Mouse (Mus musculus) midbrain, postnatal 0 days (tissue): Measurements from ENCODE around the gene Pi16. TPM values are rescaled to one million over a fixed set of nuclear protein-coding genes. Genes with fewer than 3 reads are reported as not detected.

ENCODE experiments used
- ATAC-seq: fragments of 200-750 bp; cut with Nextera tagmentation; 2 replicates; pipeline ENCODE4 v1.8.0; 2017; ENCODE audit warnings: moderate number of reproducible peaks, mild to moderate bottlenecking, moderate TSS enrichment, moderate library complexity; ENCODE audit not compliant: low FRiP score
- DNase-seq: peaks from one replicate; pipeline ENCODE4 v3.0.0-alpha.2; 2015; ENCODE audit warnings: low spot score
- H3K27ac ChIP-seq: fragments of 300-500 bp; sonication (generic); 2 replicates; pipeline ENCODE4 v1.5.1; 2014; ENCODE audit warnings: low read depth, mild to moderate bottlenecking, low read length, mixed read lengths
- H3K27me3 ChIP-seq: fragments of 300-500 bp; sonication (generic); 2 replicates; pipeline ENCODE4 v1.6.1; 2014; ENCODE audit warnings: low read length, control low read depth, mixed read lengths; ENCODE audit not compliant: insufficient read depth
- H3K36me3 ChIP-seq: fragments of 300-500 bp; sonication (generic); 2 replicates; pipeline ENCODE4 v1.6.1; 2014; ENCODE audit warnings: low read length, control low read depth, mixed read lengths; ENCODE audit not compliant: insufficient read depth
- H3K4me1 ChIP-seq: fragments of 300-500 bp; sonication (generic); 2 replicates; pipeline ENCODE4 v1.6.1; 2014; ENCODE audit warnings: mild to moderate bottlenecking, control low read depth, antibody characterized with exemption, low read length, mixed read lengths; ENCODE audit not compliant: insufficient read depth
- H3K4me2 ChIP-seq: fragments of 300-500 bp; sonication (generic); 2 replicates; pipeline ENCODE4 v1.6.1; 2014; ENCODE audit warnings: low read depth, mild to moderate bottlenecking, low read length, mixed read lengths; ENCODE audit not compliant: poor library complexity, severe bottlenecking
- H3K4me3 ChIP-seq: fragments of 300-500 bp; sonication (generic); 2 replicates; pipeline ENCODE4 v1.5.1; 2014; ENCODE audit warnings: low read depth, mild to moderate bottlenecking, low read length, moderate library complexity
- H3K9ac ChIP-seq: fragments of 300-500 bp; sonication (generic); replicated peaks from 2 replicates; pipeline ENCODE4 v1.6.1; 2014; ENCODE audit warnings: mild to moderate bottlenecking, low read length, moderate library complexity, mixed read lengths; ENCODE audit not compliant: poor library complexity, severe bottlenecking
- H3K9me3 ChIP-seq: fragments of 300-500 bp; sonication (generic); 2 replicates; pipeline ENCODE4 v1.6.1; 2016; ENCODE audit warnings: low read length, control low read depth
- CTCF ChIP-seq: IDR thresholded peaks from 2 replicates; pipeline ENCODE4 v1.5.1; 2016; ENCODE audit warnings: antibody characterized with exemption, mild to moderate bottlenecking
- WGBS: fragments of 180-500 bp; shearing (Covaris S2); extraction: QIAGEN DNeasy Blood & Tissue Kit; methylation state at CpG from one replicate; pipeline ENCODE4 v1.1.7; 2014; 5-methylcytosine and 5-hydroxymethylcytosine counted together
- polyA plus RNA-seq: library from polyadenylated mRNA; unstranded; fragments of >200 nt; fragmentation: Nextera tagmentation; extraction: Ambion mirVana; gene quantifications from 2 replicates; pipeline ENCODE4 v1.2.1, GENCODE M21; 2015
- total RNA-seq: library from RNA; depleted of rRNA; stranded (reverse); fragments of >200 nt; gene quantifications from 2 replicates; pipeline ENCODE4 v1.2.3, GENCODE M21; 2014

Pi16 gene
- total and polyA plus RNA-seq, 2 experiments from 2014 or later, result 3.3 to 4.6 TPM

GRCm38 (mm10) chr17:29292996-29293395 lies 24.5 kb upstream of the Pi16 start:
- ATAC-seq, result no peak
- H3K27me3 ChIP-seq, result no peaks in the 10 kb centered on the region
- H3K4me3 ChIP-seq, result no peak overlapping the region
- peaks cover 32% of the 10 kb centered on the region for H3K36me3 ChIP-seq
- H3K27ac ChIP-seq, result no peak overlapping the region
- H3K4me1 ChIP-seq, result no peaks in the 10 kb centered on the region
- no peak overlapping the region for H3K9ac ChIP-seq
- 95% methylated on average over 3 of the region's 3 CpGs for WGBS
- H3K9me3 ChIP-seq, result no peaks in the 10 kb centered on the region
- TF ChIP-seq CTCF, result no peak
- DNase-seq, result no peak
- H3K4me2 ChIP-seq, result no peak overlapping the region

DNA sequence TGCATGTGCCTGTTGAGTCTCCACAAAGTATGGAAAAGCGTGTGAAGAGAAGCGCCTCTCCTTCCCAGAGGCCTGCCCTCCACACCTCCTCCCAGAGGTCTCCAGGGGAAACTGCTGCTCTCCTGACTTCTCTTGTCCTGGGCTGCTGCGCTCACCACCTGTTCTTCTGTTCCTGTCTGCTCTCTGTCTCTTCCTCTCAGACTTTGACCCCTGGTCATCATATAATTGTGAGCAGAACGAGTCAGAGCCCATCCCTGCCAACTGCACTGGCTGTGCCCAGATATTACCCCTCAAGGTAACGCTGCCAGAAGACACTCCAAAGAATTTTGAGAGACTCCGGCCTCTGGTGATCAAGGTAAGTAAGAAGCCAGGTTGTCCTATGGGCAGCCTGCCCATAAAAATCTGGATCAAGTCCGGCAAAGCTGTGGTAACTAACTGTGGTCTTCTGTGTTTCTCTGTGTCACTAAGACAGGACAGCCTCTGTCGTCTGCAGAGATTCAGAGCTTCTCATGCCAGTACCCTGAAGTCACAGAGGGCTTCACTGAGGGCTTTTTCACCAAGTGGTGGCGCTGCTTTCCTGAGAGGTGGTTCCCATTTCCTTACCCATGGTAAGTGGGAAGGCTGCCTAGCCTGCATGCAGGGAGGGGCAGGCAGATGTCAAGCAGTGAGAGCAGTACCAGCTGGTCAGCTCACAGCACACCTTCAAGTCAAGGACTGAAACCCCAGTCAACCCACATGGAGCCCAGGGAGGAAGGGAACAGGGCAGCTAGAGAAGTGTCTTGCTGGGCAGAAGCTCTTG lies 23.5 kb upstream of the Pi16 start:
- Histone ChIP-seq H3K9me3 (no peaks in the 10 kb centered on the region), H3K27ac (no peak overlapping the region), H3K27me3 (no peaks in the 10 kb centered on the region), H3K9ac (no peak overlapping the region), H3K36me3 (peaks cover 35% of the 10 kb centered on the region), H3K4me2 (no peak overlapping the region), H3K4me3 (no peak overlapping the region), H3K4me1 (no peaks in the 10 kb centered on the region)
- no peak for DNase-seq
- TF ChIP-seq CTCF, result peak; percentile 32
- ATAC-seq, result no peak
- WGBS, result 81% methylated on average over 9 of the region's 9 CpGs

GRCm38 (mm10) chr17:29295835-29296234 lies 21.6 kb upstream of the Pi16 start:
- Histone ChIP-seq H3K9me3 (no peaks in the 10 kb centered on the region), H3K4me1 (no peaks in the 10 kb centered on the region), H3K4me2 (no peak overlapping the region), H3K27ac (no peak overlapping the region), H3K9ac (no peak overlapping the region), H3K36me3 (peaks cover 48% of the 10 kb centered on the region), H3K4me3 (no peak overlapping the region), H3K27me3 (no peaks in the 10 kb centered on the region)
- no peak for DNase-seq
- no peak for TF ChIP-seq CTCF
- ATAC-seq, result no peak
- 70% methylated on average over 5 of the region's 5 CpGs for WGBS

DNA sequence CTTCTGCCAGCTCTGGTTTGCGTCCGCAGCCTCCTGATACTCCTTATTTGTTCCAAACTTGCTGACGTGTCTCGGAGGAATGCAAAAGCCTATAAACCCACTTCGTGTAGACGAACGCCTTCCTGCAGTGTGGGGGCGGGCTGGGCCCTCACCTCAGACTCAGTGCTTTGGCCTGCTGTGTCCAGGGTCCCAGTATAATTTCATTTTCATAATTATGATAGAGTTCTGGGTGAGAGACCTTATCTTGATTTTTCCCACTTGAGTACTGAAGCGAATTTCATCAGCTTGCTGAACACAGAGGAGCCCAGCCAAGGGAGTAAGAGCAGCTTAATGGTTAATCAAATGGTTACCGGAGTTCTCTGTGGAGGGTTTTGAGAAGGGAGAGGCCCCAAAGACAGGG lies 20.2 kb upstream of the Pi16 start:
- ATAC-seq, result no peak
- no peaks in the 10 kb centered on the region for H3K27me3 ChIP-seq
- no peak for TF ChIP-seq CTCF

DNA sequence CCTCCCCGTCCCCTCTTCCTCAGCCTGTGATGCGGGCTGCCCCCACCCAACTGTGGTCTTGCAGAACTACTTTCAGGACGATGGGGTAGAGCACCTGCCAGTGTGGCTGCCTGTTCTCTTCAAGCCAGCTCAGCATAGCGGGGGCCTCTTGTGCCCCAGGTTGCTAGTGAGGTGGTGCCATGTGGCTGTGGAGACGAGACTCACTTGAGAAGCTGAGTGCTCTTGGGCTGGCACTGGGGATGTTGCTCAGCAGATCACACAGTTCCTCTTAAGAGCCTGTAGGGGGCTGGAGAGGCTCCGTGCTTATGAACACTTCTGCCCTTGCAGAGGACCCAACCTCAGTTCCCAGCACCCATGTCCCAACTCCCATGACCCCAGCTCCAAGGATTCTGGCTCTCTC lies 19.7 kb upstream of the Pi16 start:
- Histone ChIP-seq H3K9ac (no peak overlapping the region), H3K27me3 (no peaks in the 10 kb centered on the region), H3K36me3 (peaks cover 60% of the 10 kb centered on the region), H3K9me3 (no peaks in the 10 kb centered on the region), H3K27ac (no peak overlapping the region), H3K4me2 (no peak overlapping the region), H3K4me3 (no peak overlapping the region), H3K4me1 (no peaks in the 10 kb centered on the region)
- WGBS, result 88% methylated on average over 6 of the region's 6 CpGs
- DNase-seq (no peak), ATAC-seq (no peak)
- no peak for TF ChIP-seq CTCF

More for the DNA sequence above, 20.2 kb upstream of the Pi16 start:
- no peak overlapping the region for H3K9ac ChIP-seq
- no peak overlapping the region for H3K27ac ChIP-seq
- no peak for DNase-seq
- no peaks in the 10 kb centered on the region for H3K4me1 ChIP-seq
- H3K9me3 ChIP-seq, result no peaks in the 10 kb centered on the region
- no peak overlapping the region for H3K4me3 ChIP-seq
- H3K36me3 ChIP-seq, result peaks cover 58% of the 10 kb centered on the region
- no peak overlapping the region for H3K4me2 ChIP-seq
- WGBS, result 89% methylated on average over 10 of the region's 10 CpGs

DNA sequence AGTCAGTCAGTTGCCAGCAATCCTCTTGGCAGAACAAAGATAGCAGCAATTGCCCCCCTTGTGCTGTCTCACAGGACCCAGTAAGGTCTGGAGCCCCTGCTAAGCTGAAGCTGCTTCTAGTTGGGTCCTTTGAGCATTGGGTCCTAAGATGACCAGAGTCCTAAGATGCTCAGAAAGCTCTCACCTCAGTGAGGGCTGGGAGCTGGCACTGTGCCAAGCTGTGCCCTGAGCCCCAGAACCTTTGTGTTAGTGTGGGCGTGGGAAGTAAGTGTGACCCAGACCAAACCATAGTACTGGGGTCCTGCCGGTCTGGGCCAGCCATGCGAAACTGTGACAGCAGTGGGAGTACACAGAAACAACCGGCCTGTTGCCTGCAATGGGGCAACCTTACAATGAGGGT lies 18.2 kb upstream of the Pi16 start:
- Histone ChIP-seq H3K4me2 (no peak overlapping the region), H3K9me3 (no peaks in the 10 kb centered on the region), H3K27me3 (no peaks in the 10 kb centered on the region), H3K4me3 (no peak overlapping the region), H3K4me1 (no peaks in the 10 kb centered on the region), H3K36me3 (peaks cover 53% of the 10 kb centered on the region), H3K27ac (no peak overlapping the region), H3K9ac (no peak overlapping the region)
- 82% methylated on average over 4 of the region's 4 CpGs for WGBS
- no peak for DNase-seq
- no peak for ATAC-seq
- TF ChIP-seq CTCF, result no peak
